Mouse (Mus musculus): ENCODE measurements around the gene Palld. TPM values are rescaled to one million over a fixed set of nuclear protein-coding genes. Genes with fewer than 3 reads are reported as not detected.
A peak's percentile ranks its signal among the peaks of the same experiment; 100 is the strongest.

The Palld gene
- polyA plus RNA-seq, 1 experiment from 2014 or later = 84.1 TPM

DNA sequence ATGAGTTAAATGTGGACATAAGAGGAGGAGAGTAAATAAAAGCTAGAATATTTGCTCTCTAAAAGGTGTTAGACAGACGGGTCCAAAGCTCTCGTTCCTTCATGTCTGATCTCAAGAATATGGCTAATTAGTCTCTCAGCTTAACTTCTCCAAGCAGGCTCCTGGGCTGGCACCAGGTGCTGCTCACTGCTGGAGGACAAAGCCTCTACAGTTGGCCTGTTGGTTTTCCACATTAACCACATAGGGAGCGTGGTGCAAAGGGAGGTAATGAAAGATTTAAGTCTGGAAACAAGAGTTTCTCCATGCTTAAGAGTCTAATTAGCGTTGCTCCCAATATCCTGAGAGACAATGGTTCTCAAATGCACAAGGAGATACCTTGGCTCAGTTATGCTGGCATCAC is 209.6 kb downstream of the Palld start:
- Histone ChIP-seq H3K4me1 (replicated peaks; ENCODE audit: control insufficient read depth, insufficient read depth, low read length) (0 out of 2 replicates have a peak, but pooled peaks cover 2% of the 10 kb centered on the region), H3K27ac (ENCODE audit: low read length) (no peak overlapping the region), H3K36me3 (ENCODE audit: control insufficient read depth, insufficient read depth, low read length) (no peaks in the 10 kb centered on the region), H3K4me2 (ENCODE audit: low read depth, low read length) (no peak overlapping the region), H3K27me3 (ENCODE audit: control insufficient read depth, insufficient read depth, low read depth, low read length) (no peaks in the 10 kb centered on the region), H3K9ac (ENCODE audit: low read length) (no peak overlapping the region), H3K9me3 (ENCODE audit: control insufficient read depth, low read length) (no peaks in the 10 kb centered on the region), H3K4me3 (ENCODE audit: low read length) (no peak overlapping the region)
- ATAC-seq (ENCODE audit: low read depth) = no peak
- whole genome bisulfite sequencing = 61% methylated on average over 4 of the region's 4 CpGs

- no peak overlapping the region for H3K27ac ChIP-seq (ENCODE audit: low read length)
- H3K27me3 ChIP-seq (ENCODE audit: control insufficient read depth, insufficient read depth, low read depth, low read length) = no peaks in the 10 kb centered on the region
- H3K4me1 ChIP-seq (replicated peaks; ENCODE audit: control insufficient read depth, insufficient read depth, low read length) = 0 out of 2 replicates have a peak, but pooled peaks cover 2% of the 10 kb centered on the region
- no peaks in the 10 kb centered on the region for H3K36me3 ChIP-seq (ENCODE audit: control insufficient read depth, insufficient read depth, low read length)
- H3K9me3 ChIP-seq (ENCODE audit: control insufficient read depth, low read length) = no peaks in the 10 kb centered on the region
- no peak for ATAC-seq (ENCODE audit: low read depth)
- H3K4me2 ChIP-seq (ENCODE audit: low read depth, low read length) = no peak overlapping the region
- no peak overlapping the region for H3K9ac ChIP-seq (ENCODE audit: low read length)
- H3K4me3 ChIP-seq (ENCODE audit: low read length) = no peak overlapping the region
- WGBS = 91% methylated on average over 3 of the region's 3 CpGs
These were observed 210.4 kb downstream of the Palld start for GRCm38 (mm10) chr8:61692129-61692528.

GRCm38 (mm10) chr8:61691391-61691790 is 211.1 kb downstream of the Palld start:
- Histone ChIP-seq H3K27me3 (ENCODE audit: control insufficient read depth, insufficient read depth, low read depth, low read length) (no peaks in the 10 kb centered on the region), H3K9me3 (ENCODE audit: control insufficient read depth, low read length) (no peaks in the 10 kb centered on the region), H3K36me3 (ENCODE audit: control insufficient read depth, insufficient read depth, low read length) (no peaks in the 10 kb centered on the region), H3K4me3 (ENCODE audit: low read length) (no peak overlapping the region), H3K27ac (ENCODE audit: low read length) (no peak overlapping the region), H3K9ac (ENCODE audit: low read length) (no peak overlapping the region), H3K4me1 (replicated peaks; ENCODE audit: control insufficient read depth, insufficient read depth, low read length) (0 out of 2 replicates have a peak, but pooled peaks cover 2% of the 10 kb centered on the region), H3K4me2 (ENCODE audit: low read depth, low read length) (no peak overlapping the region)
- ATAC-seq (ENCODE audit: low read depth) = no peak
- WGBS = 8% methylated on average over 1 of the region's 1 CpGs

DNA sequence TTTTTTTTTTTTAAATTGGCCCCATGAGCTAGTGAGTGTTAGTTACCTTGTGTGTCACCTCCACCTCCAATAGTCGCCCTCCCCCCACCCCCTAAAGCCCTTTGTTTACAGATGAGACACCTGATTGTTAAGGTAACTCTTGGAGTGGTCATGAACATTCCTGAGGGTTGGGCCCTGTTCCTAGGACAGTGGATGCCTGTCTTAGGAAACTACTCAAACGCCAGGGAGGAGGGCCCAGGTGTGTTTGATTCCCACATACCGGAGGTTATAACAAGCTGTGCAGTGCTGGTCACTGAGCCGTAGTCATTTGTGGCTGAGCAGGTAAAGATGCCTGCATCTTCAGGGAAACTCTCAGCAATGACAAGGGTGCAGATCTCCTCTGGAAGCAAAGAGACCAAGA is 215.4 kb downstream of the Palld start:
- Histone ChIP-seq H3K36me3 (ENCODE audit: control insufficient read depth, insufficient read depth, low read length) (no peaks in the 10 kb centered on the region), H3K4me2 (ENCODE audit: low read depth, low read length) (no peak overlapping the region), H3K9ac (ENCODE audit: low read length) (no peak overlapping the region), H3K4me1 (replicated peaks; ENCODE audit: control insufficient read depth, insufficient read depth, low read length) (peaks cover 2% of the 10 kb centered on the region; the same call in 1 of the 2 replicates), H3K9me3 (ENCODE audit: control insufficient read depth, low read length) (no peaks in the 10 kb centered on the region), H3K27ac (ENCODE audit: low read length) (no peak overlapping the region), H3K27me3 (ENCODE audit: control insufficient read depth, insufficient read depth, low read depth, low read length) (no peaks in the 10 kb centered on the region), H3K4me3 (ENCODE audit: low read length) (no peak overlapping the region)
- peak; percentile 79 for ATAC-seq (ENCODE audit: low read depth)
- WGBS = 53% methylated on average over 4 of the region's 4 CpGs

DNA sequence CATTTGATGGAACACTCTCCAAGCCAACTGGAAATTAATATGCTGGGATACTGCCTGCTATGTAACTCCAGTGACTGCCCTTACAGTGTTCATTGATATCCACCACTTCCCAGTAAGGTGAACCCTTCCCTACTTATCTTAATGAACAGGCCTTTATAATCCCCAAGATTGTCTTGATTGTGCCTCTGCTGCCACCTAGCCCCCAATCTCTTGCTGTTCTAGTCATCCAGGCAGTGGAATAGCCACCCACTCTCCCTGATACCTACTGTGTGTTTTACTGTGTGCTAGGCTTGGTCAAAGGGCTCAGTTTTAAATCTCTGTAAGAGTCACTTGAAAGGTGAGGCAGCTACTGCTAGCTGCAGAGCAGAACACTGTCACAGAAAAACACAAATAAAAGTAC is 216.2 kb downstream of the Palld start:
- no peaks in the 10 kb centered on the region for H3K9me3 ChIP-seq (ENCODE audit: control insufficient read depth, low read length)
- H3K4me2 ChIP-seq (ENCODE audit: low read depth, low read length) = no peak overlapping the region
- ATAC-seq (ENCODE audit: low read depth) = peak; percentile 69
- no peak overlapping the region for H3K4me3 ChIP-seq (ENCODE audit: low read length)
- H3K27me3 ChIP-seq (ENCODE audit: control insufficient read depth, insufficient read depth, low read depth, low read length) = no peaks in the 10 kb centered on the region
- peaks cover 2% of the 10 kb centered on the region; the same call in 1 of the 2 replicates for H3K4me1 ChIP-seq (replicated peaks; ENCODE audit: control insufficient read depth, insufficient read depth, low read length)
- H3K36me3 ChIP-seq (ENCODE audit: control insufficient read depth, insufficient read depth, low read length) = no peaks in the 10 kb centered on the region
- H3K9ac ChIP-seq (ENCODE audit: low read length) = no peak overlapping the region
- H3K27ac ChIP-seq (ENCODE audit: low read length) = no peak overlapping the region

GRCm38 (mm10) chr8:61685280-61685679 is 217.2 kb downstream of the Palld start:
- no peak for ATAC-seq (ENCODE audit: low read depth)
- H3K27ac ChIP-seq (ENCODE audit: low read length) = no peak overlapping the region
- no peak overlapping the region for H3K9ac ChIP-seq (ENCODE audit: low read length)
- no peaks in the 10 kb centered on the region for H3K27me3 ChIP-seq (ENCODE audit: control insufficient read depth, insufficient read depth, low read depth, low read length)
- no peak overlapping the region for H3K4me2 ChIP-seq (ENCODE audit: low read depth, low read length)
- H3K9me3 ChIP-seq (ENCODE audit: control insufficient read depth, low read length) = no peaks in the 10 kb centered on the region
- peaks cover 2% of the 10 kb centered on the region; the same call in 1 of the 2 replicates for H3K4me1 ChIP-seq (replicated peaks; ENCODE audit: control insufficient read depth, insufficient read depth, low read length)
- no peak overlapping the region for H3K4me3 ChIP-seq (ENCODE audit: low read length)
- H3K36me3 ChIP-seq (ENCODE audit: control insufficient read depth, insufficient read depth, low read length) = no peaks in the 10 kb centered on the region
- 97% methylated on average over 1 of the region's 1 CpGs for WGBS

- Histone ChIP-seq H3K9ac (ENCODE audit: low read length) (no peak overlapping the region), H3K4me1 (replicated peaks; ENCODE audit: control insufficient read depth, insufficient read depth, low read length) (peaks cover 2% of the 10 kb centered on the region; the same call in 1 of the 2 replicates), H3K4me2 (ENCODE audit: low read depth, low read length) (no peak overlapping the region), H3K4me3 (ENCODE audit: low read length) (no peak overlapping the region), H3K27me3 (ENCODE audit: control insufficient read depth, insufficient read depth, low read depth, low read length) (no peaks in the 10 kb centered on the region), H3K36me3 (ENCODE audit: control insufficient read depth, insufficient read depth, low read length) (no peaks in the 10 kb centered on the region), H3K9me3 (ENCODE audit: control insufficient read depth, low read length) (no peaks in the 10 kb centered on the region), H3K27ac (ENCODE audit: low read length) (no peak overlapping the region)
- ATAC-seq (ENCODE audit: low read depth) = no peak
- 85% methylated on average over 4 of the region's 4 CpGs for WGBS
These were observed 218.1 kb downstream of the Palld start for GRCm38 (mm10) chr8:61684280-61684939.

GRCm38 (mm10) chr8:61682902-61683301 is 219.6 kb downstream of the Palld start:
- WGBS = 36% methylated on average over 2 of the region's 2 CpGs
- ATAC-seq (ENCODE audit: low read depth) = no peak
- Histone ChIP-seq H3K36me3 (ENCODE audit: control insufficient read depth, insufficient read depth, low read length) (no peaks in the 10 kb centered on the region), H3K4me2 (ENCODE audit: low read depth, low read length) (no peak overlapping the region), H3K4me3 (ENCODE audit: low read length) (no peak overlapping the region), H3K27ac (ENCODE audit: low read length) (no peak overlapping the region), H3K9ac (ENCODE audit: low read length) (no peak overlapping the region), H3K4me1 (replicated peaks; ENCODE audit: control insufficient read depth, insufficient read depth, low read length) (peaks cover 2% of the 10 kb centered on the region; the same call in 1 of the 2 replicates), H3K9me3 (ENCODE audit: control insufficient read depth, low read length) (no peaks in the 10 kb centered on the region), H3K27me3 (ENCODE audit: control insufficient read depth, insufficient read depth, low read depth, low read length) (no peaks in the 10 kb centered on the region)

- peaks cover 2% of the 10 kb centered on the region; the same call in 1 of the 2 replicates for H3K4me1 ChIP-seq (replicated peaks; ENCODE audit: control insufficient read depth, insufficient read depth, low read length)
- peak; percentile 72 for ATAC-seq (ENCODE audit: low read depth)
- H3K9ac ChIP-seq (ENCODE audit: low read length) = no peak overlapping the region
- H3K27me3 ChIP-seq (ENCODE audit: control insufficient read depth, insufficient read depth, low read depth, low read length) = no peaks in the 10 kb centered on the region
- no peaks in the 10 kb centered on the region for H3K9me3 ChIP-seq (ENCODE audit: control insufficient read depth, low read length)
- peak overlapping the region; percentile 44; the same call in 1 of the 2 replicates for H3K27ac ChIP-seq (ENCODE audit: low read length)
- H3K4me3 ChIP-seq (ENCODE audit: low read length) = no peak overlapping the region
- no peak overlapping the region for H3K4me2 ChIP-seq (ENCODE audit: low read depth, low read length)
- WGBS = 47% methylated on average over 3 of the region's 3 CpGs
- no peaks in the 10 kb centered on the region for H3K36me3 ChIP-seq (ENCODE audit: control insufficient read depth, insufficient read depth, low read length)
These were observed 221.3 kb downstream of the Palld start for GRCm38 (mm10) chr8:61681217-61681616.
